Mouse (Mus musculus) liver, adult 2 months (tissue): Measurements from ENCODE around the gene Slc39a1. TPM values are rescaled to one million over a fixed set of nuclear protein-coding genes. Genes with fewer than 3 reads are reported as not detected.

Experiments
- DNase-seq: peaks from one replicate; pipeline ENCODE4 v3.0.0-alpha.2; 2011; ENCODE audit warnings: low read depth, low spot score; ENCODE audit errors: extremely low read depth
- H3K27ac ChIP-seq: fragments of 200-500 bp; replicated peaks from 2 replicates; pipeline ENCODE4 v1.5.1; 2012; ENCODE audit warnings: low read depth, mild to moderate bottlenecking, control low read depth, inconsistent platforms, low read length; ENCODE audit not compliant: insufficient read depth
- H3K27me3 ChIP-seq: fragments of 200-500 bp; 2 replicates; pipeline ENCODE4 v1.6.1; 2012; ENCODE audit warnings: mild to moderate bottlenecking, moderate library complexity, low read length, inconsistent platforms; ENCODE audit not compliant: control insufficient read depth, insufficient read depth
- H3K36me3 ChIP-seq: fragments of 200-500 bp; 2 replicates; pipeline ENCODE4 v1.6.1; 2012; ENCODE audit warnings: low read length, inconsistent platforms; ENCODE audit not compliant: control insufficient read depth, insufficient read depth
- H3K4me1 ChIP-seq: fragments of 200-500 bp; 2 replicates; pipeline ENCODE4 v1.6.1; 2011; ENCODE audit warnings: low read length; ENCODE audit not compliant: control insufficient read depth, insufficient read depth
- H3K4me3 ChIP-seq: fragments of 200-500 bp; 2 replicates; pipeline ENCODE4 v1.5.1; 2011; ENCODE audit warnings: low read depth, mild to moderate bottlenecking, control low read depth, low read length, moderate library complexity; ENCODE audit not compliant: insufficient read depth
- H3K79me2 ChIP-seq: fragments of 200-500 bp; 2 replicates; pipeline ENCODE4 v1.6.1; 2012; ENCODE audit warnings: inconsistent platforms, mild to moderate bottlenecking, low read length, moderate library complexity; ENCODE audit not compliant: control insufficient read depth, insufficient read depth
- H3K9ac ChIP-seq: fragments of 200-500 bp; 2 replicates; pipeline ENCODE4 v1.6.1; 2012; ENCODE audit warnings: low read depth, mild to moderate bottlenecking, control low read depth, inconsistent platforms, low read length
- CTCF ChIP-seq: fragments of 200-500 bp; IDR thresholded peaks from 2 replicates; pipeline ENCODE4 v1.5.1; 2011; ENCODE audit warnings: low read depth, low read length, control low read depth
- POLR2A ChIP-seq: fragments of 200-500 bp; IDR thresholded peaks from 2 replicates; pipeline ENCODE4 v1.6.1; 2011; ENCODE audit warnings: low read length, control low read depth; ENCODE audit not compliant: insufficient read depth; ENCODE audit errors: extremely low read depth
- WGBS: fragments of 180-500 bp; shearing (Covaris S2); methylation state at CpG from one replicate; pipeline ENCODE4 v1.1.7; 2018; 5-methylcytosine and 5-hydroxymethylcytosine counted together
- polyA plus RNA-seq: library from polyadenylated mRNA; depleted of rRNA; stranded (reverse); fragments of >200 nt; gene quantifications from 2 replicates; pipeline ENCODE4 v1.2.3, GENCODE M21; 2012
- total RNA-seq: library from RNA; depleted of rRNA; stranded (reverse); fragments of >200 nt; gene quantifications from 2 replicates; pipeline ENCODE4 v1.2.3, GENCODE M21; 2014

Gene Slc39a1
- total and polyA plus RNA-seq, 2 experiments: 59.3 to 68.0 TPM

- Histone ChIP-seq H3K4me3 (no peak overlapping the region; the same call in 1 of the 2 replicates), H3K27me3 (no peaks in the 10 kb centered on the region), H3K79me2 (no peaks in the 10 kb centered on the region), H3K27ac (no peak overlapping the region), H3K4me1 (peaks cover 4% of the 10 kb centered on the region), H3K36me3 (no peaks in the 10 kb centered on the region), H3K9ac (no peak overlapping the region)
- DNase-seq: no peak
- TF ChIP-seq CTCF (no peak), POLR2A (no peak)
- 89% methylated on average over 20 of the region's 20 CpGs for WGBS
Observed at GRCm38 (mm10) chr3:90266901-90267775, 19.2 kb downstream of the Slc39a1 start.

GRCm38 (mm10) chr3:90268190-90268589 is 20.2 kb downstream of the Slc39a1 start:
- Histone ChIP-seq H3K27me3 (no peaks in the 10 kb centered on the region), H3K36me3 (no peaks in the 10 kb centered on the region), H3K4me3 (no peak overlapping the region), H3K4me1 (peaks cover 4% of the 10 kb centered on the region), H3K79me2 (no peaks in the 10 kb centered on the region), H3K9ac (no peak overlapping the region), H3K27ac (no peak overlapping the region)
- 96% methylated on average over 11 of the region's 11 CpGs for WGBS
- DNase-seq: no peak
- no peak for TF ChIP-seq CTCF
- no peak for TF ChIP-seq POLR2A

DNA sequence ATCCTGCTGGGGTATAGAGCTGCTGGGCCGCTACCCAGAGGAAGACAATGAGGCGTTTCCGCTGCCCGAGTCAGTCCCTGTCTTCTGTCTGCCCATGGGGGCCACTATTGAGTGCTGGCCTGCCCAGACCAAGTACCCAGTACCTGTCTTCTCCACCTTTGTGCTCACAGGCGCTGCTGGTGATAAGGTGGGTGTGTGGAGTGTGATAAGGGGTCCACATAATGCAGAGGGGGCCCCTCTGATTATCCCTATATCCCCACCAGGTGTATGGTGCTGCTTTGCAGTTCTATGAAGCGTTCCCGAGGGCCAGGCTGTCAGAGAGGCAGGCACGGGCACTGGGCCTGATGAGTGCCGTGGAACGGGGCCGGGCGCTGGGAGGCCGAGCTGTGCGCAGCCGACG is 21.0 kb downstream of the Slc39a1 start:
- no peaks in the 10 kb centered on the region for H3K27me3 ChIP-seq
- no peak overlapping the region for H3K9ac ChIP-seq
- H3K36me3 ChIP-seq: peaks cover 2% of the 10 kb centered on the region; the same call in 1 of the 2 replicates
- TF ChIP-seq CTCF: no peak
- TF ChIP-seq POLR2A: no peak
- H3K79me2 ChIP-seq: no peaks in the 10 kb centered on the region
- no peak overlapping the region for H3K4me3 ChIP-seq
- H3K27ac ChIP-seq: no peak overlapping the region
- whole genome bisulfite sequencing: 96% methylated on average over 16 of the region's 16 CpGs
- DNase-seq: no peak
- H3K4me1 ChIP-seq: peaks cover 4% of the 10 kb centered on the region

- DNase-seq: no peak
- peaks cover 4% of the 10 kb centered on the region; the same call in 1 of the 2 replicates for H3K36me3 ChIP-seq
- no peak overlapping the region for H3K27ac ChIP-seq
- WGBS: 92% methylated on average over 8 of the region's 8 CpGs
- no peak for TF ChIP-seq POLR2A
- no peak for TF ChIP-seq CTCF
- H3K79me2 ChIP-seq: no peaks in the 10 kb centered on the region
- no peaks in the 10 kb centered on the region for H3K27me3 ChIP-seq
- no peak overlapping the region for H3K4me3 ChIP-seq
- no peaks in the 10 kb centered on the region for H3K4me1 ChIP-seq
- no peak overlapping the region for H3K9ac ChIP-seq
Observed at GRCm38 (mm10) chr3:90270784-90271183, 22.8 kb downstream of the Slc39a1 start.

DNA sequence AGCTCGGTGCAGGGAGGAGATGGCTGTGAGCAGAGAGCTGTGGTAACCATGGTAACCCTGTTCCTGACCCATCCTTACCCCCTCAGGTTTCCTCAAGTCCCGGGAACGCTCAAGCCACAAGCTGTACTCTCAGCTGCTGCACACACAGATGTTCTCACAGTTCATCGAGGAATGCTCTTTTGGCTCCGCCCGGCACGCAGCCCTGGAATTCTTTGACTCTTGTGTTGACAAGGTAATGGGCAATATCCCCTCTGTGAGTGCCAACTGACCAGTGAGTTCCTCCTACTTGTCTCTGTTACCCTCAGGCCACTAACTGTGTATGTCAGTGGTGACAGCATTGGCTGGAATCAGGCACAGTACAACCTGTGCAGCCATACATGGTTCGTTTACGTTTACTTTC is 24.2 kb downstream of the Slc39a1 start:
- Histone ChIP-seq H3K36me3 (peaks cover 4% of the 10 kb centered on the region; the same call in 1 of the 2 replicates), H3K4me1 (no peaks in the 10 kb centered on the region), H3K79me2 (no peaks in the 10 kb centered on the region), H3K27me3 (no peaks in the 10 kb centered on the region), H3K27ac (no peak overlapping the region), H3K9ac (no peak overlapping the region), H3K4me3 (no peak overlapping the region)
- DNase-seq: no peak
- 86% methylated on average over 9 of the region's 9 CpGs for WGBS
- TF ChIP-seq POLR2A (no peak), CTCF (no peak)

DNA sequence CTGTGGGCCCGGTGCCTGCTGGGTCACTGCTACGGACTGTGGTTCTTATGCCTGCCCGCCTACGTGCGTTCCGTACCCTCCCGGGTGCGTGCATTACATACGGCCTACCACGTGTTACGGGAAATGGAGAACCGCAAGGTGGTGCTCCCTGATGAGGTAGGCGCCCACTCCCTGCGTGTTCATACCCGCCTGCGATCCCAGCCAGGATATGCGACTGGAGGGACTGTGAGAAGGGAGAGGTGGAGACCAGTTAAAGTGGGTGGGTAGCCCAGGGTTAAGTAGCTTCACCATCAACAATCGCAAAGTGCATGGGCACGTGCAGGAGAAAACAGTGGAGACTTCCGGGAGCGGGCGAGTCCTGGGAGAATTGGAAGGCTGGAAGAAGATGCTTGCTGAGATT is 25.9 kb downstream of the Slc39a1 start:
- Histone ChIP-seq H3K27me3 (no peaks in the 10 kb centered on the region), H3K36me3 (peaks cover 4% of the 10 kb centered on the region; the same call in 1 of the 2 replicates), H3K4me1 (no peaks in the 10 kb centered on the region), H3K4me3 (no peak overlapping the region), H3K79me2 (no peaks in the 10 kb centered on the region), H3K9ac (no peak overlapping the region), H3K27ac (no peak overlapping the region)
- DNase-seq: no peak
- 95% methylated on average over 22 of the region's 22 CpGs for WGBS
- TF ChIP-seq CTCF (no peak), POLR2A (no peak)
